Mouse (Mus musculus) mature B cell (primary cell): ENCODE measurements around the gene Epb41l3.

Experiments
- in situ Hi-C: fragments of 300-500 bp; cut with MboI; formaldehyde crosslinking; loops from 2 replicates; pipeline ENCODE4 v1.14.3; 2019

Epb41l3 gene

DNA sequence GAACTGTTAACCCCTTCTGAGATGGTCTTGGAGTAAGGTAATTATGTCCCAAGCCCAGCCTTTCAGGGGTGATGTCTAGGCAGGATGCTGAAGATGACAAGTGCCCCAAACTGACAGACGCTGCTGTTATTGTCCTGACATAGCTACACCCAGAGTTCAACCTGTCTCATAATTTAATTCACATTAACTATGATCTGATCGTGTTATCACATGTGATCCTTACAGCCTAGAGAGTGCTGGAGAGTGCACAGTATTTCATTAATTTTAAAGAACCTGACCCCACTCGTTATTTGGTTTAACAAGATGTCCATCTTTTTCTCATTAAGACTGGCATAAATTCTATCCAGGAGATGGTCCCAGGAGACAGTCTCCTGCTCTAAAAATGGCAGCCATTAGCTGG, 112.3 kb downstream of the Epb41l3 start:
- in situ Hi-C loops, result no loop called here

DNA sequence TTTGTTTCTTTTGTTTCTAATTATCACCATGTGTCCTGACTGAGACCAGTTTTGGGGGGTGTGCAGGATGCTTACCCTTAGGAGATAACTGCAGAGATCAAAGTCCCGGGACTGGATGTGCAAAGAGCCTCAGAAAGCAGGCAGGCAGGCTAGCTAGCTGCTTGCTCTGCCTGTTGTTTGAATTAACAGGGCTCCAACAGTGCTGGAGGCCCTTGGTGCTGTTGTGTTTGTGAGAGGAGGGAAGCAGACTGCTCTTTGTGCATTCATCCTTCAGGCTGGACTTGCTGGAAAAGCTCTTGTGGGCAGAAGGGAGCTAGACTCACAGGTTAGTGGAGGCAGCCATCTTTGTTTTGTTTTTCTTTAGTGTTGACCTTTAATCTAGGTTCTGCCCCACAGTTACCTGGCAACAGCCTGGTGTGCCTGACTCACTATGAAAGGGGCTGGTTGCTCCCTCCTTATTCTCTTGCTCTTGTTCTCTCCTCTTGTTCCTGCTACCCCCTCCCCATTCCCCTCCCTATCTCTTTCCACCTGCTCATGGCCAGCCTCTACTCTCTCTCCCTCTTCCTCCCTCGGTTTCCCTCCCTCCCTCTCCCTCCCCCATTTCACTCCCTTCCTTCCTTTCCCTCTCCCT, 117.5 kb downstream of the Epb41l3 start:
- in situ Hi-C loops, result no loop called here

DNA sequence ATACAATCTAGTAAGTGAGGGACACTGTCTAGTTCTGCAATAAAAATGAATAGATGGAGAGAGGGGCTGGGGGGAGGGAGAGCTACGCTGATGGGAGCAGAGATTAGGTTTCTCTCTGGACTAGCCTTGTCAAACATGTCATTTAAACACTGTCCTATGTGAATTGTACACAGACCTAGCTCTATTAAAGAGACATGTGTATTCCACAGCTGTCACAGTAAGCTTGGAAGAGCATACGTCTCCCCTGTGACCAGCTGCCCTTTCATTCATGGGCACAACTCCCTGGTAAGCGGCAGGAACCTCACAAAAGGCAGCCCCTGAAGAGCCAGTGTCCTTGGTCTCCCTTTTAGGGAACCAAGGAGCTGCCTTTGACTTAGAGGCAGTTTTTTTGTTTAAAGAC, 119.1 kb downstream of the Epb41l3 start:
- in situ Hi-C loops, result no loop called here

DNA sequence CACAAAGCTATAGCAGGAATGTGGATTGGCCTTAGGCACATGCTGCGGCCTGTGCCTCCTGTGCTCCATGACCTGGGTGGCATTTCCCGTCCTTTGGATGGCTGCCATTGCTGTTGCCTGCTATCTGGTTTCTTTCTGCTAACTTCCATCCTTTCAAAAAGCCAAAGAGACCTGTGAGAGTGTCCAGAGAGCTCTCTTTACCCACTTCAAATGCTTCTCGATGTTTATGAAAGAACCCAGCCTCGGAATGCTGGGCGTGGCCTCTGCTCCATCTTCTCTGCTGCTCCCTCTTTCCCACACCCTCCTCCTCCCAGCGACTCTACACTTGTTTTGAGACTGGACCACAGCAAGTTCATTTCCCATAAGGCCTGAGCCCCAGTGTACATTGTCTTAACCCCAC, 120.3 kb downstream of the Epb41l3 start:
- in situ Hi-C loops, result no loop called here

DNA sequence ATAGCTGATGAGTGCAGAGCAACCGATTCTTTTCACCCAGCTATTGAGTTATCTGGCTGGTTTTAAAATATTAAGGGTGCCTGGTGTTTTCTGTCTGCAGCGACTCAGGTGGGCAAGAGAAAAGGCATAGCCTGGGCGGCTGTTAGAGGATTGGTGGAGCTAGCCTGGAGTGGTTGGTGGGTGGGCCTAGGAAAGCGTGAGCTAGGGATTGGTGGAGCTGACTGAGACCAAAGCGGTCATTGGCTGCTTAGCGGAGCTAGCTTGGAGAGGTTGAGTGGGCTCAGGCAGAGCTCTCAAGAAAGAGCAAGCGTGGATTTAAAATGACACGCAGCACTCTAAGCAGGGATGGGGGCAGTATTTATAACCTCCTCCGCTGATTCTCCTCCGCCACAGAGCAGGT, 121.2 kb downstream of the Epb41l3 start:
- in situ Hi-C loops, result no loop called here

DNA sequence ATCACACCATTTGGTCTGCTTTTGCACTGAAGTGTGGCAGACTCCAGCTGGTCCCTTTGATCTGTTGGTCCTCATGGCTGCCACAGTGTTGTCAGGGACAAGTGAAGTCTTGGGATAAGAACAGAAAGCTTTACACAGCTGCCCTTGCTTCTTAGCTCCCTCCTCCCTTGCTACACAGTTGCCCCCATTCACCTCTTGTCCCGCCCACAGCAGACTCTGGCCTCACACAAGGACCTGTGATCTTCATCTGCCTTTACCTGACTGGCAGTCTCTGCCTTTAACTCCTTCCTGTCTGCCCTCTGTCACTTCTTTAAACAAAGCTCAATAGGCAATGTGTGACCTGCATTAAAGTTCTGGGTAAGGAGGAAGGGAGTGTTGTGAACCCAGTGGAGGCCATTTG, 123.3 kb downstream of the Epb41l3 start:
- in situ Hi-C loops, result no loop called here

DNA sequence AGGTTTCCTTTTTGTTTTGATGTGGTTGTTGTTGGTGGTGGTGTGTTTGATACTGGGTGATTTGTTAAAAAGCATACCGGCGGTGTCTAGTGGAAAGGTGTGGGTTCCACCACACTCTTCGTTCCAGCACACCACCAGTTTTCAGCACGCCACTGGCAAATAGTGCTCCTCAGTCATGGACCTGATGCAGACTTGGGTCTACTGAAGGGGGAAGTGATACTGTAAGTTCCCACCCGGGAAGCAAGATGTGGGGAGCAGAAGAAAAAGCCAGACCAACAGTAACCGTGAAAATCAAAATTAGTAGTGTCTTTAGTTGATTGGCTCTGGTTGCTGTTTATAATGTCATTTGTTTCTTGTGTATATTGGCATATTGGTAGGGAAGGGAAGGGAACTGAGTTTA, 124.3 kb downstream of the Epb41l3 start:
- in situ Hi-C loops, result no loop called here

DNA sequence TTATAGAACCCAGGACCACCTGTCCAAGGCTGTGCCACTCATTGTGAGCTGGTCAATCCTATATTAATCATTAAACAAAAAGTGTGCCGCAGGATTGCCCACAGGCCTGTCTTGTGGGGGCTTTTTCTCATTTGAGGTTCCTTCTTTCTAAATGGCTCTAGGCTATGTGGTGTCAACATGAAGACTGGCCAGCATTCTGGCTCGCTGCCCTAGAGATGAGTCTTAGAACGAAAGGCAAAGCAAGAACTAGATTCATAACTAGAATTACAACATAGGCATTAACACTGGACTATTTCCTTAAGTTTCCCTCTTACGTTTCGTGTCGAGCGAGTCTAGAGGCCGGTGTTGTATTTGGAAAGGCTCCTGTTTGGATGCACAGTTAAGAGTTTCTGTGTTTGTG, 125.5 kb downstream of the Epb41l3 start:
- in situ Hi-C loops, result no loop called here

DNA sequence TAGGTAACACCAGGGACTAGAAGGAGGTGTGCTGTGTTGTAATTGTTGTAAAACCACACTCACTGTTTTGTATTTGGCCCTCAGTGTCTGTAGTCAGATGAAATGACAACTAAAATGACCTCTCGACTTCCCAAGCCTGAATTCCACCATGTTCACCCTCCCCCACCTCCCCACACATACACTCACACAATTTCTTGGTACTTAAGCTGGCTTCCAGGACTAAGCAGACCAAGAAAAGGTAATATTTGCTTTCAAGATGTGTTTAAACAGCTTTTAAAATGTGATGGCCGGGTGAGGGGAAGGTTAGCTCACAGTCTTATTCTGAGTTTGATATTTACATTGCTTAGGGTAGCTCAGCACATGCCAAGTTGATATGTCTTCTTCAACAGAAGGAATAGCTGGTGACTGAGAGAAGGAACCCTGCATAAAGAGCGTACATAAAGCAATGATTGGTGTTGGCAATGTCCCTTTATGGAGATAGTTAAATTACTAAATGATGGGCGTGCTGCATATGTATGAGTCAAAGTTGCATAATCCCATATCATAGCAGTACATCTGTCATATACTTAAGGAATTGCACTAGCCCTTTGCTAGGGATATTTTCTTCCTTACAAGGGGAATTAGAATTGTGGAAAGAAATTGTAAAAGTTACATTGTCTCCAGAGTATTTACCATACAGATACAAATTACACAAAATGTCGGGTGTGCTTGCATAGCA, 130.0 kb downstream of the Epb41l3 start:
- in situ Hi-C loops, result no loop called here

DNA sequence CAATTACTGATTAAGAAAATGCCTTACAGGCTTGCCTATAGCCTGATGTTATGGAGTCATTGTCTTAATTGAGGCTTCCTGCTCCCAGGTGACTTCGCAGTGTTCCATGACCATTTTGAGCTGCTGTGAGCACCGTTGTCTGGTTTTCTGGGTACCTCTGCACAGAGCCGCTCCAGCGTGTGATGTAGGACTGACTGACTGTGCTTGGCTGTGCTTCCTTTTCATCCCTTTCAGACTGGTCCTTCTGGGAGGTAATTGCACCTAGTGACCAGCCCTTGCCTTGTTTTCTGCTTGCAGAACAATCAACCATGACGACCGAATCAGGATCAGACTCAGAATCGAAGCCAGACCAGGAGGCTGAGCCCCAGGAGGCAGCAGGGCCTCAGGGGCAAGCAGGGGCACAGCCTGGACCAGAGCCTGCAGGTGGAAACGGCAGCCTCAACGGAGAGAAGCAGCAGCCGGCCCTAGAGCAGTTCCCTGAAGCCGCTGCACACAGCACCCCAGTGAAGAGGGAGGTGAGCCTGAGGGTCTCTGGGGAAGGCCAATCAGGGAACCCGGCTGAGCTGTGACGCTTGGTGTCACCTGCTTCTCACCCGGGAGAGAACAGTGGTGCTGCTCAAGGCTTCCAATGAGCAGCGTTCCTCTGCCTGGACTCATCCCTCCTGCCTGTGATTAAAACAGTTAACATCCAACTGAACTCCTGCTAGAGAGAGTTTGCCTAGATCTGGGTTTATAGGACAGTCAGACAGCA, 132.3 kb downstream of the Epb41l3 start:
- in situ Hi-C loops, result no loop called here

DNA sequence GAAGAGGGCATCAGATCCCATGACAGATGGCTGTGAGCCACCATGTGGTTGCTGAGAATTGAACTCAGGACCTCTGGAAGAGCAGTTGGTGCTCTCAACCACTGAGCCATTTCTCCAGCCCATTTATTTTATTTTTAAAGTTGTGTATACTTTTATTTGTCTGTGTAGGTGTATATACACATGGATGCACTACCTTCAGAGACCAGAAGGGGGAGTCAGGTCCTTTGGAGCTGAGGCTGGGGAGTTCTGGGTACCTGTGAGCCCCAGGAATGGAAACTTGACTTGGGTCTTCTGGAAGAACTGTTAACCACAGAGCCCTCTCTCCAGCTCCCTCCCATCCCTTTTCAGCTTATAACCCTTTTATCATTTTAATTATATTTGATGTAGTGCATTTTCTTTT, 135.6 kb downstream of the Epb41l3 start:
- in situ Hi-C loops, result no loop called here

DNA sequence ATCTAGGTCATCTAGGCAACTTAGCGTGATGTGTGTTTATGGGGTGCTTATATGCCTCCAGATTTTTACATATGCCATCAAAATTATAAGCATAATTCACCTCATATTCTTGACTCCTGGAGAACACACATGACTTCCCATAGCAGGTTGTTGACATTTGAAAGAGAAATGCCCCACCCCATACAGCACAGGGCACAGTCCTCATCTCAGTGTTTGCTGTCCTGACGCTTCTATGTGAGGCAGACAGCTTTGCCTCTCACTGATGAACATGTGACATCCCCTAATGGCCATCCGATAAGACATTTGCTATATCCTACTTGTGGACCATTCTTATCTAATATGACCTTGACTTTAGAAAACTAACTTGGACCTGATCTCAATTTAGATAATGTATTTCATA, 140.6 kb downstream of the Epb41l3 start:
- in situ Hi-C loops, result no loop called here

DNA sequence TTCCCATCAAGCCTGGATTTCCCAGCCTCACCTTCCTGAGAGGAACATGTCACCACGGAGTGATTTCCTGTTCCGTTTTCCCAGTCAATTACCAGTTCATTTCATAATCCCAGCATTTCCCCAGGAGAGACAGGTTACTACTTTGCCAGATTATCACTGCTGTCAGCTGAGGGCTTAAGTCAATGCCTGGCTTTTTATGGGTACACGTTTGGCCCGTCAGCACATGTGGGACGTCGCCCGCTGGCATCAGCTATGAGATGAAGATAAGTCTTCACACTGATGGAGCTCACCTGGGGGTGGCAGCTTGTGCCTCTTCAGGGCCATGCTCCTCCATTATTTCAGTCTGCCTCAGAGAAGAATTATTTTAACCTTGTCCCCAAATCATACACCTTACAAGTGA, 145.4 kb downstream of the Epb41l3 start:
- in situ Hi-C loops, result no loop called here

DNA sequence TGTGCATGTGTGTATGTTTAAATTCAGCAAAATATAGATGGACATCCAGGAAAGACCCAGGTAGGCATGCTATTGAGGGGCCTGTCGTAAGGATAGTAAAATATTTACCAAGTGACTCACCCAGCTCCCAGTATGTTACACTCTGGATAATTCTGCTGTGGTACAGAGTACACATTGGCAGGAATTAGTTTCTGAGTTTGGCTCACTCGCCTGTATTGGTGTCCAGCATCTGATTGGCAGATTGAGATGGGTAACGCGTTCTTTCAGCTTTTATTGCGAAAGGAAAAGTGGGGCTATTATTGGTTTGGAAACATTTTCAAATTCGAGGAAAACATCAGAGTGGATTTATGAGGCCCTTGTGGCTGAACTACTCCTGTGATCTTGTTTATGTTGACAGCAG, 145.9 kb downstream of the Epb41l3 start:
- in situ Hi-C loops, result no loop called here

DNA sequence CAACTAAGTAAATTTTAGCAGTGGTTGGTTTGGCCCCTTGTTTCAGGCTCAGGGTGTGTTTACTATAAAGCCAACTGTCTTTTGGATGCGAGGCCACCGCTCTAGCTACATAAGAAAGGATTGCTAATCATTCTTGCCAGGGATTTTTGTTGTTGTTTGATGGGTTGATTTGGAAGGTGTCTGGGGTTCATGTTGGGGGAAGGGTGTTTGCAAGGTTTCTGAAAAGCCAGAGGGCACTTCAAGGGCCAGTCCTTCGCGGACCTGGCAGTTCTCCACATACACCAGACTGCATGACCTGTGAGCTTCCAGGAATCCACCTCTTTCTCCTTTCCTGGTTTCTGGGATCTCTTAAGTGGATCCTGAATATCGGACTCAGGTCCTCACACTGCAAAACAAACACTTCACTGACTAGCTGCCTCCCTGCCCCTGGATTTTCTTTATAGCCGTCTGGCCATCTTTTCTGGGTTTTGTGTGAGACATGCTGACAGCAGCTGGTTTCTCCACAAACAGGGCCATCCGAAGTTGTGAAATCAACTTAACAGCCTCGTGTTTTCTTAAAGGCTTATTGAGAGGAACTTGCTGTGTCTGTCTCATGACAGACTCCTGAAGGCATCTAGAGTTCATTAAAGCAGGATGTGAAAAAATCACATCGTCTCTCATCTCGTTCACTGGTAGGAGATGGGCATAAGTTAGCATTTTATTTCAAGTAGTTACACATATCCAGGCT, 146.6 kb downstream of the Epb41l3 start:
- in situ Hi-C loops, result no loop called here

DNA sequence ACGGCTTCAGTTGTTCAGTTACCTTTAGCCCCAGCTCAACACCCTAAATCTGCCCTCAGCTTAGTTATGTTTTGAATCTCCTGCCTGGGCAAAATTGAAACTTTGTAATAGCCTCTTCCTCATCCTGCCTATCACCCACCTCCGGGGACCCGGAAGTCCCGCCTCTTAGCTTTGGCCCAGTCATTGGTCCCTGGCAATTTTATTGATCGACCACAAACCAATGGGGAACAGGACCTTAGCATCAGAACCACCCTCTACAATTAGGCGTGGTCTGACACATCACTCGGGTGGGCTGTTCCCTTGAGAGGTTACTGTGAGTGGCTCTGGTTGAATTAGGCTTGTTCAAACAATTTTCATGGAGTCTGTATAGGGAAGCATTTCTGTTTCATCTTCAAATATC, 150.5 kb downstream of the Epb41l3 start:
- in situ Hi-C loops, result no loop called here

DNA sequence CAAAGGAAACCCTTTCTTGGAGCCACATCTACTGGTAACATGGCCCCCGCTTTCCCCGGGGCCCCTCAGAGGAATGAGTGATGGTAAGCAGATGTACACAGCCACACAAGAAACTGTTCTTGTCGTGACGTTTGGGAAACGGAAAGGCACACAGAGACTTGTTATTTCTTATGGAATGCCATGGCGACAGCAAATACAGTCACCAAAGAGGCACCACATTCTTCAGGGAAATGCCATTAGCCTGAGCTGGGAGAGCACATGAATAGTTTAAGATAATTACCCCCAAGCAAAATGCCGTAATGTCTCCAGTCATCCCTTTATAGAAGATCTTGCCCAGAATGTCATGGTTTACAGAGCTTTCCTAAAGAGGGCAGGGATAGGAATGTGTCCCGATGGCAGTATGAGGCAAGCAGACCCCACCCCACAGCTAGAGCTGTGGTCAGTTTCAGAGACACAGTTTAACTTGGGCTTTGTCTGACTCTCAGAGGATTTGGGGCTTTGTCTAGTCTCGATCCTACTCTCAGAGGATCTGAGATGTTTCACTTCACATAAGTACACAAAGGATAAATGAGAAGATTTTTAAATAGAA, 152.0 kb downstream of the Epb41l3 start:
- in situ Hi-C loops, result no loop called here

DNA sequence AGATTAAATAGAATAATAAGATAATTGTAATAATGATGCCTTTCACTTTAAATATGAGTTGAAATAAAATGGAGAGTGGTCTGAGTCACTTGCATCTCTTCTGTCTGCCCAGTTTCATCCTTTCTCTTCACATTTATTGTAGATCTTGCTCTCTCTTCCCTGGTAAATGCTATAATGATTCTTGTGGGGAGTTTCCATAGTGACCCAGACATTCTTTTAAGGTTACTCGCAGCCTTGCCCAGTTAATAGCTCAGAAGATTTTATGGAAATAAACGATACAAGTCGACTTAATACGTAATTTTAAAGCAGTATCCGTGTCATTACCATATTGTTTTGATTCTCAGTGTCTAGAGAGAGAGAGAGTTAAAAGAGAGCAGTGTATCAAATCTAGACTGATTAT, 154.0 kb downstream of the Epb41l3 start:
- in situ Hi-C loops, result no loop called here

DNA sequence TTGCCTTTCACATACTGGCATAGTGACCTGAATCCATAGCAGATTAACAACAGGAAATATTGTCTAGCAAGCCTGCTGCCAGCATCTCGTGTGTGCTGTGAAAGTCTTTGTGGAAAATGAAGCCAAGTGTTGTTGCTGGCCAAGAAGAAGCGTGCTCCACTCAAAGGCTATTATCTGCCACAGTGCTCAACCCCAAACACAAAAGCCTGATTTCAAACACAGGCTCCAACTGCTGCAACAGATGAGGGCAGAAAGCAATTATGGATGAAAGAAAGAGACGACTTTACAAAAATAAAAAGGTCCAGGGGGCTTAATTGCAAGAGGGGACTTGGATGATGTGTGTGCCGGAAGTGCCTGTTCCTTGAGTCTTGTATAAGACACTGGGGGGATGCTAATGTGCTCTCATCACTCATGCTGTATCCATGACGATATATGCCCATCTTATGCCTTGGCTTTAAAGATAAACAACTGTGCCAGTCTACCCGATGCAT, 154.7 kb downstream of the Epb41l3 start:
- in situ Hi-C loops, result no loop called here

DNA sequence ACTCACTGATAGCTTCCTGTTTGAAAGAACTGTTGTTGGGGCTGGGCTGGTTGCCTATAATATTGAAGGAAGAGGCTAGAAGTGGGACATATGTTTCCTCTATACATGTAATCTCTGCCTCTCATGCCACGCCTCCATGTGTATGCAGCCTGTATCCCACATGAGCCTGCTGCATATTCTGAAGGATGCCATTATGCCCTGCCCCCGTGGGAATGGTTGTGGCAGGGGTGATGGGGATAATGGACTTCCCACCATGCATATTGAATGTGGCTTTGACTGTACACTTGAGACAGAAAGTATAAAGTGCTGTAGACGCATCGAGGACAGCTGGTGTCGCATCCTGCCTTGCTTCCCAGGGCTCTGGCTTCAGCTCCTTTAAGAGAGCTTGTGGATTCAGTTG, 155.9 kb downstream of the Epb41l3 start:
- in situ Hi-C loops, result no loop called here

DNA sequence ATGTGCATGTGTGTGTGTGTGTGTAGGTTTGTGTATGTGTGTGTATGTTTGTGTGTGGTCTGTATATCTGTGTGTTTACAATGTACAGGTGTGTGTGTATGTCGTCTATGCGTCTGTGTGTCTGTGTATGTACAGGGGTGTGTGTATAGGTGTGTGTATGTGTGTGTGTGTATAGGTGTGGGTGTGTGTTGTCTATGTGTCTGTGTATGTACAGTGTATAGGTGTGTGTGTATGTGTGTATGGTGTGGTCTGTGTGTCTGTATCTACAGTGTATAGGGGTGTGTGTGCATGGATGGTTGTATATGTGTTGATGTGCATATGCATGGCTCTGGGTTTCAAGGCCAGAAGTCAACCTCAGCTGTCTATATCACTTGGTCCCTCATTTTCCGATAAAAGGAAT, 161.7 kb downstream of the Epb41l3 start:
- in situ Hi-C loops, result no loop called here

DNA sequence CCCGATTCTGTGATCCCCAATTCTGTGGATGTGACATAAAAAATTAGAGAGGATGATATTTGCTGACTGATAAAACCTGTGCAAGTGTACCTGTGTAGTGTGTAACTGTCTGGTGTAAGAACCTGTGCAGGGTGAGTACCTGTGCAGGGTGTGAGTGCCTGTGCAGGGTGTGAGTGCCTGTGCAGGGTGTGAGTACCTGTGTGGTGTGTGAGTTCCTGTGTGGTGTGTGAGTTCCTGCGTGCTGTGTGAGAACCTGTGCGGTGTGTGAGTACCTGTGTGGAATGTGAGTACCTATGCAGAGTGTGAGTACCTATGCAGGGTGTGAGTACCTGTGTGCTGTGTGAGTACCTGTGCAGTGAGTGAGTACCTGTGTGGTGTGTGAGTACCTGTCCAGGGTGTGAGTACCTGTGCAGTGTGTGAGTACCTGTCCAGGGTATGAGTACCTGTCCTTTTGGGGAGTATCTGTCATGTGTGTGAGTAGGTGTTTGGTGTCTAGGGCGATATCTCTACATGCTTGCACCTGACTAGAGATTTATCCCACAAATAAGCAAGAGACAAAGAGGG, 163.4 kb downstream of the Epb41l3 start:
- in situ Hi-C loops, result no loop called here
